Mouse (Mus musculus): ENCODE results near the gene Sdk1.

DNA sequence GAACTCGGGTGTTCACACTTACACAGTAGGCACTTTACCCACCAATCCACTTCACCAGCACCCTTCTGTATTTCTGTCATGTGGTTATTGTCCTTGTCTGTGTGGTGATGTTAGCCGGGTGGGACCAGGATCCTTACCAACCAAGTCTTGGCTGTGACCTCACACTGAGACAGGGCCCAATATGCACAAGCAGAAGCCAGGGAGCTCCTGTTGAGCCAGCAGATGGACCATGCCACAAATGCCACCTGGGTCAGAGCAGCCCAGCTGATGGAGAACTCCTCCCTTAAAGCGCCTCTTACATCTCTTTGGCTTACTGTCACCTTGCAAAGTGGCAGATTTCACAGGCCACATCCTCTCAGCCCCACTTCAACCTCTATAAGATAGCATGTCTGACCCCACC, 830.0 kb downstream of the Sdk1 start:
- TF ChIP-seq GATA1 (IDR thresholded peaks at IDR 0.05; ENCODE audit: borderline replicate concordance, low read length) (no peak), FLI1 (IDR thresholded peaks at IDR 0.05; ENCODE audit: low read length) (no peak)

Measured in megakaryocyte, embryonic 14.5 days (primary cell).